Mouse (Mus musculus) intestine, postnatal 0 days (tissue): ENCODE data around the gene Ephb1. TPM values are rescaled to one million over a fixed set of nuclear protein-coding genes. Genes with fewer than 3 reads are reported as not detected.

ENCODE experiments used
- ATAC-seq: fragments of 200-750 bp; cut with Nextera tagmentation; 2 replicates; pipeline ENCODE4 v1.8.0; 2017; ENCODE audit warnings: mild to moderate bottlenecking, moderate TSS enrichment, moderate library complexity
- H3K27ac ChIP-seq: fragments of 300-500 bp; sonication (generic); 2 replicates; pipeline ENCODE4 v1.5.1; 2014; ENCODE audit warnings: mild to moderate bottlenecking, low read depth, low read length, moderate library complexity
- H3K27me3 ChIP-seq: fragments of 300-500 bp; sonication (generic); replicated peaks from 2 replicates; pipeline ENCODE4 v1.6.1; 2014; ENCODE audit warnings: low read length, mixed read lengths; ENCODE audit not compliant: control insufficient read depth, insufficient read depth
- H3K36me3 ChIP-seq: fragments of 300-500 bp; sonication (generic); 2 replicates; pipeline ENCODE4 v1.6.1; 2014; ENCODE audit warnings: mild to moderate bottlenecking, moderate library complexity; ENCODE audit not compliant: control insufficient read depth, insufficient read depth
- H3K4me1 ChIP-seq: fragments of 300-500 bp; sonication (generic); replicated peaks from 2 replicates; pipeline ENCODE4 v1.6.1; 2014; ENCODE audit warnings: antibody characterized with exemption, low read length, mixed read lengths; ENCODE audit not compliant: control insufficient read depth, insufficient read depth
- H3K4me2 ChIP-seq: fragments of 300-500 bp; sonication (generic); replicated peaks from 2 replicates; pipeline ENCODE4 v1.6.1; 2014; ENCODE audit warnings: low read depth, mild to moderate bottlenecking, moderate library complexity
- H3K4me3 ChIP-seq: fragments of 300-500 bp; sonication (generic); 2 replicates; pipeline ENCODE4 v1.5.1; 2014; ENCODE audit warnings: low read depth, low read length
- H3K9ac ChIP-seq: fragments of 300-500 bp; sonication (generic); 2 replicates; pipeline ENCODE4 v1.6.1; 2014; ENCODE audit warnings: mild to moderate bottlenecking, low read depth, low read length
- H3K9me3 ChIP-seq: fragments of 300-500 bp; sonication (generic); 2 replicates; pipeline ENCODE4 v1.6.1; 2016; ENCODE audit warnings: mixed run types; ENCODE audit not compliant: control insufficient read depth
- CTCF ChIP-seq: sonication (generic); IDR thresholded peaks from 2 replicates; pipeline ENCODE4 v1.5.1; 2016; ENCODE audit warnings: low read depth, mild to moderate bottlenecking, control low read depth, antibody characterized with exemption, moderate library complexity
- WGBS: fragments of 180-500 bp; shearing (Covaris S2); extraction: QIAGEN DNeasy Blood & Tissue Kit; methylation state at CpG from one replicate; pipeline ENCODE4 v1.1.7; 2014; 5-methylcytosine and 5-hydroxymethylcytosine counted together
- polyA plus RNA-seq: library from polyadenylated mRNA; unstranded; fragments of >200 nt; fragmentation: Nextera tagmentation; extraction: Ambion mirVana; gene quantifications from 2 replicates; pipeline ENCODE4 v1.2.1, GENCODE M21; 2015

The Ephb1 gene
- polyA plus RNA-seq, 1 experiment from 2014 or later, result 1.3 TPM

GRCm38 (mm10) chr9:102231248-102231647 lies 123.2 kb downstream of the Ephb1 start:
- H3K27ac ChIP-seq, result no peak overlapping the region
- H3K4me3 ChIP-seq, result no peak overlapping the region
- H3K4me1 ChIP-seq, result no peaks in the 10 kb centered on the region
- no peak overlapping the region for H3K9ac ChIP-seq
- H3K27me3 ChIP-seq, result no peaks in the 10 kb centered on the region
- TF ChIP-seq CTCF, result no peak
- no peaks in the 10 kb centered on the region for H3K36me3 ChIP-seq
- 70% methylated on average over 6 of the region's 6 CpGs for WGBS
- H3K4me2 ChIP-seq, result no peak overlapping the region
- no peaks in the 10 kb centered on the region for H3K9me3 ChIP-seq
- ATAC-seq, result no peak

- ATAC-seq, result no peak
- no peaks in the 10 kb centered on the region for H3K9me3 ChIP-seq
- no peak overlapping the region for H3K4me3 ChIP-seq
- no peaks in the 10 kb centered on the region for H3K4me1 ChIP-seq
- no peak overlapping the region for H3K4me2 ChIP-seq
- TF ChIP-seq CTCF, result no peak
- no peaks in the 10 kb centered on the region for H3K27me3 ChIP-seq
- H3K27ac ChIP-seq, result no peak overlapping the region
- no peaks in the 10 kb centered on the region for H3K36me3 ChIP-seq
- H3K9ac ChIP-seq, result no peak overlapping the region
- WGBS, result 67% methylated on average over 7 of the region's 7 CpGs
Measured at GRCm38 (mm10) chr9:102216746-102217566, 137.5 kb downstream of the Ephb1 start.

- Histone ChIP-seq H3K27ac (no peak overlapping the region), H3K9ac (no peak overlapping the region), H3K9me3 (no peaks in the 10 kb centered on the region), H3K27me3 (no peaks in the 10 kb centered on the region), H3K4me1 (no peaks in the 10 kb centered on the region), H3K4me3 (no peak overlapping the region), H3K4me2 (no peak overlapping the region), H3K36me3 (no peaks in the 10 kb centered on the region; the same call in 1 of the 2 replicates)
- WGBS, result 40% methylated on average over 1 of the region's 1 CpGs
- TF ChIP-seq CTCF, result no peak
- ATAC-seq, result no peak
Measured at GRCm38 (mm10) chr9:102212036-102212383, 142.5 kb downstream of the Ephb1 start.

GRCm38 (mm10) chr9:102211296-102212035 lies 143.0 kb downstream of the Ephb1 start:
- Histone ChIP-seq H3K27ac (no peak overlapping the region), H3K9me3 (no peaks in the 10 kb centered on the region), H3K27me3 (no peaks in the 10 kb centered on the region), H3K36me3 (no peaks in the 10 kb centered on the region; the same call in 1 of the 2 replicates), H3K4me2 (no peak overlapping the region), H3K9ac (no peak overlapping the region), H3K4me1 (no peaks in the 10 kb centered on the region), H3K4me3 (no peak overlapping the region)
- 38% methylated on average over 10 of the region's 10 CpGs for WGBS
- no peak for TF ChIP-seq CTCF
- no peak for ATAC-seq

- Histone ChIP-seq H3K4me1 (no peaks in the 10 kb centered on the region), H3K9me3 (no peaks in the 10 kb centered on the region), H3K9ac (no peak overlapping the region), H3K27ac (no peak overlapping the region), H3K4me2 (no peak overlapping the region), H3K4me3 (no peak overlapping the region), H3K36me3 (no peaks in the 10 kb centered on the region; the same call in 1 of the 2 replicates), H3K27me3 (no peaks in the 10 kb centered on the region)
- 65% methylated on average over 3 of the region's 3 CpGs for WGBS
- no peak for ATAC-seq
- TF ChIP-seq CTCF, result no peak
Measured at GRCm38 (mm10) chr9:102205518-102205917, 149.0 kb downstream of the Ephb1 start.

GRCm38 (mm10) chr9:102201867-102202266 lies 152.6 kb downstream of the Ephb1 start:
- WGBS, result 84% methylated on average over 5 of the region's 5 CpGs
- no peaks in the 10 kb centered on the region for H3K9me3 ChIP-seq

More at GRCm38 (mm10) chr9:102201867-102202266, 152.6 kb downstream of the Ephb1 start:
- Histone ChIP-seq H3K9ac (no peak overlapping the region), H3K36me3 (no peaks in the 10 kb centered on the region), H3K27me3 (no peaks in the 10 kb centered on the region), H3K4me2 (no peak overlapping the region), H3K4me3 (no peak overlapping the region), H3K4me1 (no peaks in the 10 kb centered on the region), H3K27ac (no peak overlapping the region)
- no peak for ATAC-seq
- TF ChIP-seq CTCF, result no peak
